Mouse (Mus musculus) mouse embryonic stem cell (cell line): ENCODE measurements around the gene Pitpnc1.

Experiments
- in situ Hi-C, 2 experiments: fragments of 300-500 bp; cut with MboI; formaldehyde crosslinking; loops; 1 replicate in 1 of 2; 3 replicates in 1 of 2; pipeline ENCODE4 v1.14.3; 2019 to 2020; ENCODE audit warnings: low sequenced_read_pairs in 2 of 2, low pct_unique_long_range_greater_than_20kb in 1 of 2, mixed read lengths in 1 of 2; ENCODE audit not compliant: unreplicated experiment in 1 of 2

Pitpnc1 gene

GRCm38 (mm10) chr11:107470521-107471041, at the start of gene Pitpnc1:
Gene Pitpnc1 (minus strand): TSS chr11:107470699.
- in situ Hi-C loops, result loop anchor here (5.0 to 10.0 kb wide), 4 partner anchors 83 to 316 kb away; no protein-coding TSS in a partner anchor

- in situ Hi-C loops, result loop anchor here (25.0 kb wide), 1 partner anchor 468 kb away; no protein-coding TSS in a partner anchor
Measured at GRCm38 (mm10) chr11:107518645-107519429, 48.3 kb upstream of the Pitpnc1 start.

GRCm38 (mm10) chr11:107516387-107516786, 45.9 kb upstream of the Pitpnc1 start:
- in situ Hi-C loops, result loop anchor here (25.0 kb wide), 1 partner anchor 471 kb away; no protein-coding TSS in a partner anchor

DNA sequence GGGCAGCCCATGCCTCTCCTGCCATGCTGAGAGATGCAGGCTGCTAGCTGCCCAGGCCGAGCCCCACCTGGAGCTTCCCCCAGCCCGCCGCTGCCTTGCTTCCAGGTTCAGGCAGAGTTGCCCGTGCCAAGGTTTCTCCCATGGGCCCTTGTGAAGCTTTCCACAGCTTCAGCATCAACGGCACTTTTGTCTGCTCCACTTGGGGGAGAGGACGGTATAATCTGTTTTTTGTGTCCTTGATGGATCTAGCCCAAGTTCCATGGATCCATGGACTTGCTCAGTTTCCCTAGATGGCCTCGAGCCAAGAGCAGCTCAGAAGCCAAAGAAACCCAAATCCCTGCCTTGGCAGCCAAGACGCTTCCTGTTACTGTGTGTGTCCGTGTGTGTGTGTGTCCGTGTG, 42.5 kb upstream of the Pitpnc1 start:
- in situ Hi-C loops, result loop anchor here (25.0 kb wide), 1 partner anchor 474 kb away; no protein-coding TSS in a partner anchor

GRCm38 (mm10) chr11:107511954-107512353, 41.5 kb upstream of the Pitpnc1 start:
- in situ Hi-C loops, result loop anchor here (25.0 kb wide), 1 partner anchor 475 kb away; no protein-coding TSS in a partner anchor

GRCm38 (mm10) chr11:107510362-107511269, 40.1 kb upstream of the Pitpnc1 start:
- in situ Hi-C loops, result loop anchor here (25.0 kb wide), 1 partner anchor 477 kb away; no protein-coding TSS in a partner anchor

GRCm38 (mm10) chr11:107509631-107510338, 39.3 kb upstream of the Pitpnc1 start:
- in situ Hi-C loops, result loop anchor here (10.0 to 25.0 kb wide), 2 partner anchors 335 to 478 kb away; no protein-coding TSS in a partner anchor

DNA sequence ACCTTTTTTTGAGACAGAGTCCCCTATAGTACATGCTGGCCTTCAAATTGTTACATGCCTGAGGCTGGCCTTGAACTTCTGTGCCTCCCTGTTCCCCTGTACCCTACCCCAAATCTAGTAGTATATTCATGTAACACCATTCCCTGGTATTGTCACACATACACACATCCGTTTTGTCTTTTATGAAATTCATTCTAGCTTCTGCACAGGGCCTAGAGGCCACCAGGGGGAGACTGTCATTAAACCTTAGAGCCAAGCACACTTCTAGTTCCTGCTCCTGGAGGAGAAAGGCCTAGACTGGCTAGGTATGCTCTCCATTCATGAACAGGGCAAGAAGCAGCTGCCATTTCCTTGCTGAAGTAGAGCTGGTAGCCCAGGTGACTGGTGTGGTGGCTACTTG, 35.8 kb upstream of the Pitpnc1 start:
- in situ Hi-C loops, result loop anchor here (10.0 to 25.0 kb wide), 2 partner anchors 339 to 481 kb away; no protein-coding TSS in a partner anchor

- in situ Hi-C loops, result loop anchor here (10.0 to 25.0 kb wide), 2 partner anchors 340 to 483 kb away; no protein-coding TSS in a partner anchor
Measured at GRCm38 (mm10) chr11:107504364-107504763, 33.9 kb upstream of the Pitpnc1 start.

GRCm38 (mm10) chr11:107502801-107503200, 32.3 kb upstream of the Pitpnc1 start:
- in situ Hi-C loops, result loop anchor here (10.0 to 25.0 kb wide), 2 partner anchors 342 to 484 kb away; no protein-coding TSS in a partner anchor

GRCm38 (mm10) chr11:107484341-107484740, 13.8 kb upstream of the Pitpnc1 start:
- in situ Hi-C loops, result no loop called here

GRCm38 (mm10) chr11:107479862-107480203, 9.3 kb upstream of the Pitpnc1 start:
- in situ Hi-C loops, result loop anchor here in 1 of 2 experiments (10.0 kb wide), 2 partner anchors 215 to 325 kb away; no protein-coding TSS in a partner anchor

DNA sequence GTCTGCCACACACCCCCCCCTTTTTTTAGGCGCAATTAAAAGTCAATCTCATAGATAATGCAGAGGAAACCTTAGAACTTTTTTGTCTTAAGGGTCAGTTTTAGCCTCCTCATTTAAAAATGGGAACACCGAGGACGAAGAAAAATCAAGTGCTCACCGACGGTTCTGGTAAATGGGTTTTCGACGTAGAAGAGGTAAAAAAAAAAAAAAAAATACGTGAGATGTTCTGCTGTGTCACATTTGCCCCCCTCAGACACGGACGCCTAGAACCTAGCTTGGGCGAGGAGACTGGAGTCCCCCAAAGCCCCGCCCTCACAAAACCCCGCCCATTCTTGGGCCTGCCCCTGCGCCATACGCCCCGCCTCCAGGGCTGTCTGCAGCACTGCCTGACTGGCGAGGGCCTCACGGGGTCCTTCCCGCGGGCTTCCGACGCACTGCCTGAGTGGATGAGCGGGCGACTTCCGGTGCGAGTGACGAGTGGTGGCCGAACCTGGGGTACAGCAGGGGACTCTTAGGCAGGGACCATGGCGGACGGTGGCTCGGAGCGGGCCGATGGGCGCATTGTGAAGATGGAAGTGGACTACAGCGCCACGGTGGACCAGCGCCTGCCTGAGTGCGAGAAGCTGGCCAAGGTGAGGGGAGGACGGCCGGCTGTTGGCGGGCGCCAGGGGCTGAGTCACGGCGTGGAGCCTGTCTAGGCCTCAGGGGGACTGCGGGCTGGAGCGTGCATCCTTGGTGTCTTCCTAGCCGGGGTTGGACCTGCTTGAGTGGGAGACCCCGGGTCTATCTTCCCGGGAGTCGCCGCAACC, 8.8 kb upstream of the Pitpnc1 start, which contains the start of gene Psmd12:
Gene Psmd12, plus strand, starts transcription at position 432 of the 809 bp plus-strand sequence.
- in situ Hi-C loops, result loop anchor here in 1 of 2 experiments (10.0 kb wide), 2 partner anchors 214 to 324 kb away; no protein-coding TSS in a partner anchor

GRCm38 (mm10) chr11:107473137-107473820, 2.8 kb upstream of the Pitpnc1 start:
- in situ Hi-C loops, result loop anchor here (5.0 to 10.0 kb wide), 4 partner anchors 86 to 318 kb away; no protein-coding TSS in a partner anchor

GRCm38 (mm10) chr11:107472304-107472703, 1.8 kb upstream of the Pitpnc1 start:
- in situ Hi-C loops, result loop anchor here (5.0 to 10.0 kb wide), 4 partner anchors 85 to 318 kb away; no protein-coding TSS in a partner anchor

DNA sequence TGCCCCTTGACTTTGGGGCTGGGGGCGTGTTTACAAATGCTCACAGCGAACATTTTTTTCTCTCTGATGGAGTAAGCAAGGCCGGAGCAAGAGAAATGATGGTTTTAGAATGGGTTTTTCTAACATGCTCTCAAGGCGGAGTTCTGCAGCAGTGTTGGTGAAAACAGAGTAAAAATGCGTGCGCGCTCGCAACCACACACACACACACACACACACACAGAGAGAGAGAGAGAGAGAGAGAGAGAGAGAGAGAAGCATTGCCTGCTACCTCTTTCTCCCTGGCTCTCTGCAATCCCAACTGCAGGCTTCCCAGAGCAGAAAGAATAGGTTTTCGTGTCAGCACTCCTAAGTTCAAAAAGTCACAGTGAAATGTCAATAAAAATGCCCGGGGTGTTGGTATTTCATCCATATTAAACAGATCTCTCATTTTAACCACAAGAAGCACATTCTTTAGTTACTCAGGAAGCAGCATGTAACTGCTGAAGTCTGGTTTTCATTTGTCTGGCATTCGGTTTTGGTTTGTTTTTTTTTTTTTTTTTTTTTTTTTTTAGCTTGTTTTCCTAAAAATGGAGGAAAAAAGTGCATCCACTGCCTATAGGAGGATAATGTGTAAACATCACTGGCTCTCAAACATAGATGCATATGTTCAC, 697 bp upstream of the Pitpnc1 start:
- in situ Hi-C loops, result loop anchor here (5.0 to 10.0 kb wide), 4 partner anchors 84 to 316 kb away; no protein-coding TSS in a partner anchor
